Mouse (Mus musculus) hindbrain, embryonic 14.5 days (tissue): Measurements from ENCODE around the gene Selp. TPM values are rescaled to one million over a fixed set of nuclear protein-coding genes. Genes with fewer than 3 reads are reported as not detected.

Experiments
- ATAC-seq: fragments of 200-750 bp; cut with Nextera tagmentation; 2 replicates; pipeline ENCODE4 v1.8.0; 2017; ENCODE audit warnings: moderate number of reproducible peaks, mild to moderate bottlenecking, moderate TSS enrichment, moderate library complexity; ENCODE audit not compliant: low FRiP score
- DNase-seq: peaks from one replicate; pipeline ENCODE4 v3.0.0-alpha.2; 2015; ENCODE audit warnings: low spot score
- H3K27ac ChIP-seq: fragments of 300-500 bp; sonication (generic); 2 replicates; pipeline ENCODE4 v1.5.1; 2014; ENCODE audit warnings: mild to moderate bottlenecking, moderate library complexity
- H3K27me3 ChIP-seq: fragments of 300-500 bp; sonication (generic); 2 replicates; pipeline ENCODE4 v1.6.1; 2014; ENCODE audit warnings: mild to moderate bottlenecking, low read length, mixed read lengths; ENCODE audit not compliant: control insufficient read depth, insufficient read depth
- H3K36me3 ChIP-seq: fragments of 300-500 bp; sonication (generic); replicated peaks from 2 replicates; pipeline ENCODE4 v1.6.1; 2014; ENCODE audit not compliant: control insufficient read depth, insufficient read depth
- H3K4me1 ChIP-seq: fragments of 300-500 bp; sonication (generic); replicated peaks from 2 replicates; pipeline ENCODE4 v1.6.1; 2014; ENCODE audit warnings: antibody characterized with exemption, low read length, mixed read lengths; ENCODE audit not compliant: control insufficient read depth, insufficient read depth
- H3K4me2 ChIP-seq: fragments of 300-500 bp; sonication (generic); replicated peaks from 2 replicates; pipeline ENCODE4 v1.6.1; 2014; ENCODE audit warnings: mild to moderate bottlenecking, moderate library complexity
- H3K4me3 ChIP-seq: fragments of 300-500 bp; sonication (generic); replicated peaks from 2 replicates; pipeline ENCODE4 v1.5.1; 2014; ENCODE audit warnings: mild to moderate bottlenecking, low read length
- H3K9ac ChIP-seq: fragments of 300-500 bp; sonication (generic); 2 replicates; pipeline ENCODE4 v1.6.1; 2014
- H3K9me3 ChIP-seq: fragments of 300-500 bp; sonication (generic); 2 replicates; pipeline ENCODE4 v1.6.1; 2016; ENCODE audit warnings: low read length; ENCODE audit not compliant: control insufficient read depth
- WGBS: fragments of 180-500 bp; shearing (Covaris S2); extraction: QIAGEN DNeasy Blood & Tissue Kit; methylation state at CpG from one replicate; pipeline ENCODE4 v1.1.7; 2014; 5-methylcytosine and 5-hydroxymethylcytosine counted together
- polyA plus RNA-seq: library from polyadenylated mRNA; unstranded; fragments of >200 nt; fragmentation: Nextera tagmentation; extraction: Ambion mirVana; gene quantifications from 2 replicates; pipeline ENCODE4 v1.2.1, GENCODE M21; 2014

Gene Selp
- polyA plus RNA-seq: not detected in 2 replicates

DNA sequence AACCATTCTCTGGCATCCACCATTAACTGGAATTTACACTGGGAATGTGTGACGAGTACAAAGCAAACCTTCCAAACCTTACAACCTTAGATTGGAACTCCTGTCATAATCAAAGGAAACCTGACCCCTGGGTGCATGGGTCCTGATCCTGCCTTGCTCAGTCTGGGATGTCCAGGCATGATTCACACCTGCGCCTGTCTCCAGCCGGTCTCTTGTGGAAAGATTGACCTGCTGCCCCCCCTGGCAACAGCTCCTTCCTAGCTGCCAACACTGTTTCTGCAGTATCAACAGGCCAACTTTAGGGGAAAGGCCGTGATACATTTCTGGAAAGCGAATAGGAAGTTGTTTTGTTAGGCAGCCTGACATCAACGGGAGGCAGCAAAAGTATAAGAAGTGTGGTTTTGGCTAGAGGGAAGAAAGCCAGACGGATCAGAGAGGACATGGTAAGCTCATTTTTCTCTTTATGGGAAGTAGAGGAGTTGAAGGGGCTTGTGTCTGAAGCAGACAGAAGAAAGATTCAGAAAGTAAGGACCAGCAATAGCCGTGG, at the start of gene Selp:
Gene Selp, plus strand, starts transcription at position 318 of the 547 bp plus-strand sequence.
- no peaks in the 10 kb centered on the region for H3K36me3 ChIP-seq
- no peaks in the 10 kb centered on the region for H3K4me1 ChIP-seq
- H3K9ac ChIP-seq: no peak within 1 kb of the TSS
- ATAC-seq: no peak
- H3K4me2 ChIP-seq: no peak within 1 kb of the TSS
- no peaks in the 10 kb centered on the region for H3K27me3 ChIP-seq
- no peak within 1 kb of the TSS for H3K27ac ChIP-seq
- no peaks in the 10 kb centered on the region for H3K9me3 ChIP-seq
- 83% methylated on average over 8 of the region's 8 CpGs for WGBS
- no peak within 1 kb of the TSS for H3K4me3 ChIP-seq
- no peak for DNase-seq

DNA sequence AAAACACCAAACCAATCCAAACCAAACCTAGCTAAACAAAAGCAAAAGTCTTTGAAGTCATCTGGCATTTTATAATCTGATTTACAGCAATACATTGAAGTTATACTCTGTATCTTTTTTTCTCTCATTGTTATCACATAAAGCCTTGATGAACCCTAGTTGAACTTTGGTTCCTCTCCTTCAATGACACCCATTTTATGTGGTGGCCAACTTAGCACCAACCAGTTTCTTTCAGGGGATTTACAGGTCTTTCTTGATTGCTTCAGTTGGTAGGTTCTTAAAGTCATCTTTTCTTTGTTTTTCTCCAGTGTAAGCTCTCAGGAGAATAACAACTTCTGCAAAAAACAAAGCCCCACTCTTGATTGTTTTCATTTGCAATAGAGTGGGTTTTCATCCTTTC, 45.8 kb upstream of the Selp start:
- H3K27me3 ChIP-seq: no peaks in the 10 kb centered on the region
- ATAC-seq (no peak), DNase-seq (no peak)
- no peak overlapping the region for H3K9ac ChIP-seq
- H3K4me3 ChIP-seq: no peak overlapping the region
- no peaks in the 10 kb centered on the region for H3K36me3 ChIP-seq
- H3K27ac ChIP-seq: no peak overlapping the region
- no peak overlapping the region for H3K4me2 ChIP-seq
- no peaks in the 10 kb centered on the region for H3K4me1 ChIP-seq
- H3K9me3 ChIP-seq: no peaks in the 10 kb centered on the region

DNA sequence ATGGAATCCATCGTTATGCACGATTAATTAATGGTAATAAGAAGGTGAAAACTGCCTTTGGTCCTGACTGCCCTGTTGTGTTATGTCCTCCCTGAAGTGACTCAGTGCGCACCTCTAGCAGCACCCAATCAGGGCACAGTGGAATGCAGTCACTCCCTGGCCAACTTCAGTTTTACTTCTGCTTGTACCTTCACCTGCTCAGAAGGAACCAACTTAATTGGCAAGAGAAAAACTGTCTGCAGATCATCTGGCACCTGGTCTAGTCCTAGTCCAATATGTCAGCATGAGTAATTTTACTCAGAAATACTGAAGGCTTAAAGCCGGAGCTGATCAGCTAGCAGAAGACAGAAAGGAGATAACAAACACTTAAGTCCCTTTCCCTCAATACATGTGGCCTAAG, 44.6 kb upstream of the Selp start:
- Histone ChIP-seq H3K36me3 (no peaks in the 10 kb centered on the region), H3K9me3 (no peaks in the 10 kb centered on the region), H3K27ac (no peak overlapping the region), H3K9ac (no peak overlapping the region), H3K4me3 (no peak overlapping the region), H3K4me2 (no peak overlapping the region), H3K27me3 (no peaks in the 10 kb centered on the region), H3K4me1 (no peaks in the 10 kb centered on the region)
- 92% methylated on average over 4 of the region's 4 CpGs for WGBS
- ATAC-seq (no peak), DNase-seq (no peak)

DNA sequence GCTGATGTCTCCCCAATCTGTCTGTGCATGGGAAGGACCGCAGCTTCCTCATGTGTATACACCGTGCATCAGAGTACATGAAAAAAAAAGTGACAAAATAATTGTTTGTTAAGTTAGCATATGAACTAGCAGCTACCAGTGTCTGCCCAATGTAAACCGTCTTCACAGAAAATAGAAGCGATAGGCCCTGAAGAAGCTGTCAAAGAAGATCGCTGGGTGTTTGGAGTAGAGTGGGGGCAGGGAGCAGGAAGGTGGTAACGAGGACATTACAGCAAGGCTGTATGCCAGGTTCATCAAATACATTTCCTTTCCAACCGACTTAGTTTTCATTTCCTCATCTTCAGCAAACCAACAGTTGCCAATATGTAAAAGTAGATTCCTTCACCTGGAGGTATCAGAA, 44.0 kb upstream of the Selp start:
- Histone ChIP-seq H3K4me1 (no peaks in the 10 kb centered on the region), H3K27ac (no peak overlapping the region), H3K9me3 (no peaks in the 10 kb centered on the region), H3K4me2 (no peak overlapping the region), H3K27me3 (no peaks in the 10 kb centered on the region), H3K36me3 (no peaks in the 10 kb centered on the region), H3K4me3 (no peak overlapping the region), H3K9ac (no peak overlapping the region)
- ATAC-seq (no peak), DNase-seq (no peak)
- 93% methylated on average over 7 of the region's 7 CpGs for WGBS

GRCm38 (mm10) chr1:164072001-164072400, 43.1 kb upstream of the Selp start:
- Histone ChIP-seq H3K27ac (no peak overlapping the region), H3K4me2 (no peak overlapping the region), H3K9ac (no peak overlapping the region), H3K27me3 (no peaks in the 10 kb centered on the region), H3K36me3 (no peaks in the 10 kb centered on the region), H3K9me3 (no peaks in the 10 kb centered on the region), H3K4me1 (no peaks in the 10 kb centered on the region), H3K4me3 (no peak overlapping the region)
- DNase-seq (no peak), ATAC-seq (no peak)
- WGBS: 90% methylated on average over 4 of the region's 4 CpGs

GRCm38 (mm10) chr1:164073091-164073490, 42.0 kb upstream of the Selp start:
- H3K36me3 ChIP-seq: no peaks in the 10 kb centered on the region
- H3K4me3 ChIP-seq: no peak overlapping the region
- WGBS: 87% methylated on average over 9 of the region's 9 CpGs
- DNase-seq (no peak), ATAC-seq (no peak)
- H3K27ac ChIP-seq: no peak overlapping the region
- no peak overlapping the region for H3K4me2 ChIP-seq
- H3K9ac ChIP-seq: no peak overlapping the region
- H3K27me3 ChIP-seq: no peaks in the 10 kb centered on the region
- H3K9me3 ChIP-seq: no peaks in the 10 kb centered on the region
- H3K4me1 ChIP-seq: no peaks in the 10 kb centered on the region

DNA sequence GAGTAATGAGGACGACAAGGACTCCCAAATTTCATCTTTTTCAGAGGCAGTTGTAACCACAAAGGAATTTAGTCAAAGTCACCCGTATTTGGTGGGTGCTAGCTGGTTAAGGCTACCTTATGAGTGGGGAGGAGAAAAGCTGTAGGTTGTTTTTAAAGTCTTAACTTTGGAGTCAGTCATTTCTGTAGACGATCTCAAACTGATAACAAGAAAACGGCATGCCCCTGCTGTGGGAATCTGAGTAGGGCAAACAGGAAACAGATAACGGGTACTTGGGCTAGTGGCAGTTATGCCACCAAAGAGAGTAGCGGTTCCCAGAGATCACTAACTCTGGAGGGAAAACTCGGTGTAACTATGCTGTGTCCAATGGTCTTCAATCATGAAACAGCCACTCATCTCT, 41.3 kb upstream of the Selp start:
- H3K27me3 ChIP-seq: no peaks in the 10 kb centered on the region
- no peaks in the 10 kb centered on the region for H3K4me1 ChIP-seq
- ATAC-seq (no peak), DNase-seq (no peak)
- WGBS: 87% methylated on average over 7 of the region's 7 CpGs
- no peak overlapping the region for H3K9ac ChIP-seq
- H3K27ac ChIP-seq: no peak overlapping the region
- H3K4me2 ChIP-seq: no peak overlapping the region
- H3K36me3 ChIP-seq: no peaks in the 10 kb centered on the region
- H3K4me3 ChIP-seq: no peak overlapping the region
- no peaks in the 10 kb centered on the region for H3K9me3 ChIP-seq

DNA sequence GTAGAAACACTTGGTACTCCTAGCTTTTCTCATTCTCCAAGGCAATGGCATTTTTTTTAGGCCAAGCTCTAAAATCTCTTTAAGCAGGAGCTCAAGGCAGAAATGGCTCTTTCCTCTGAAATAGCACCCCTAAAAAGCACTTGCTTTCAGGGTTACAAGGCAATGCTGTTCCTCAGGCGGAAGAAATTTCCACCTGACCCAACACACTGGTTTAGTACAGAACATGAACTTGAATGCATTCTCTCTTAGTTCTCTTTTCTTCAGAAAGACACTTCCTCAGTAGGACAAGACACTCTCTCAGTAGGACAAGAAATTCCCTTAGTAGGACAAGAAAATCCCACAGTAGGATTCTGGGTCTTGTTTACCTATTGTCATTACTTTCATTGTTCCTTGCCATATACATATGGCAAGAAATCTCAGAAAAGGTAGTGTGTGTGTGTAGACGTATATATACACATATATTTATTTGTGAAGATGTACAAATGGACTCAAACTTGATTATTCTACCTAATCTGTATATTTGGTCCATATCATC, 40.4 kb upstream of the Selp start:
- no peaks in the 10 kb centered on the region for H3K27me3 ChIP-seq
- 91% methylated on average over 2 of the region's 2 CpGs for WGBS
- no peaks in the 10 kb centered on the region for H3K9me3 ChIP-seq
- H3K9ac ChIP-seq: no peak overlapping the region
- H3K36me3 ChIP-seq: no peaks in the 10 kb centered on the region
- ATAC-seq: no peak
- H3K4me3 ChIP-seq: no peak overlapping the region
- DNase-seq: no peak
- no peak overlapping the region for H3K27ac ChIP-seq
- no peaks in the 10 kb centered on the region for H3K4me1 ChIP-seq
- H3K4me2 ChIP-seq: no peak overlapping the region

- no peaks in the 10 kb centered on the region for H3K36me3 ChIP-seq
- ATAC-seq (no peak), DNase-seq (no peak)
- WGBS: 94% methylated on average over 1 of the region's 1 CpGs
- no peaks in the 10 kb centered on the region for H3K4me1 ChIP-seq
- no peaks in the 10 kb centered on the region for H3K9me3 ChIP-seq
- H3K27me3 ChIP-seq: no peaks in the 10 kb centered on the region
- no peak overlapping the region for H3K9ac ChIP-seq
- no peak overlapping the region for H3K4me2 ChIP-seq
- no peak overlapping the region for H3K4me3 ChIP-seq
- H3K27ac ChIP-seq: no peak overlapping the region
Measured at GRCm38 (mm10) chr1:164075416-164075815, 39.6 kb upstream of the Selp start.

DNA sequence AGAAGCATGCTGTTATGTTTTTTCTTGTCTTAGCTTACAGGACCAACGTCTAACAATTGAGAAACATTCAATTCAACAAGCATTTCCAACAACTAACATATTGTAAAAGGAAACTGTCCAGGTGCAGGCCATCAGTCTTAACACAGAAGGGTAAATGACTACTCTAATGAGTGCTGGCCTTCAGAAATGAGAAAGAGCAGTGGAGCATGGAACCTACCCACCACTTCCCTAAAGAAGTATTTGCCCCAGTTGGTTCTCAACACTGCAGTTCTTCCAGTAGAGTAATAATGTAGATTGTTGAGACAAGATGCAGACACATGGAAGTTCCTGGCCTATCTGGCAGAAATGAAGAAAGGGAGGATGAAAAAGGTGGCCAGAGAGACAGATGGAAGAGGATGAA, 38.6 kb upstream of the Selp start:
- Histone ChIP-seq H3K4me3 (no peak overlapping the region), H3K36me3 (no peaks in the 10 kb centered on the region), H3K4me1 (no peaks in the 10 kb centered on the region), H3K27ac (no peak overlapping the region), H3K9ac (no peak overlapping the region), H3K4me2 (no peak overlapping the region), H3K9me3 (no peaks in the 10 kb centered on the region), H3K27me3 (no peaks in the 10 kb centered on the region)
- DNase-seq (no peak), ATAC-seq (no peak)
- 68% methylated on average over 1 of the region's 1 CpGs for WGBS
